Mouse (Mus musculus) fibroblast of lung, adult 2 months (primary cell): ENCODE measurements around the gene Tmem256.

Experiments
- DNase-seq: peaks from one replicate; pipeline ENCODE4 v3.0.0-alpha.2; 2011; ENCODE audit warnings: low read depth

Tmem256 gene

GRCm38 (mm10) chr11:69884240-69884639, 45.9 kb downstream of the Tmem256 start:
- DNase-seq = no peak

GRCm38 (mm10) chr11:69884663-69885062, 46.3 kb downstream of the Tmem256 start:
- no peak for DNase-seq

GRCm38 (mm10) chr11:69886907-69887635, 48.8 kb downstream of the Tmem256 start:
- no peak for DNase-seq
